8 mouse cellular contexts compared by ENCODE assay signal in the genomic region with DNA sequence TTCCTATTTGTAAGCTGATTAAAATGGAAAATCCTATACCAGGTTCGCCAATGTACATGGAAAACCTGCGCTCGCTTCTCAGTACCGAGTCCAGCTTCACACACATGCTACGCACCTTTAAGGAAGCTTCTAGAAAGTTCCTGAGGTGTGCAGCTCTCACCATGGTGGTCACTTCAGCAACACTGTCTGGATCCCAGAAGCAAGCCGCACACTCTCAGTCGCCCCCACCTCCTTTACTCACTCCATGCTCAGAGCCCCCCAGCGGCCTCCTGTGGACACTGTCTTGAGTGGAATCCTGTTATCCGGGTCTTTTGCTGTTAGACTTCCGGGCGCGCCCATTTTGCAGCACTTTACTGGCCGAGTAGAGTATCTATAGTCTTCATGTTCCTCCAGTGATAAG. TPM values are rescaled to one million over a fixed set of nuclear protein-coding genes. Genes with fewer than 3 reads are reported as not detected.
DNase-seq lines count a peak whose midpoint lies in the region; ATAC-seq lines count a peak whose summit lies in the region.

TSS of gene Dact2 (minus strand) at position 244 of the 400 bp plus-strand sequence.

- peak within 1 kb of the TSS; percentile 63 for H3K4me3 ChIP-seq in embryonic facial prominence, embryonic 11.5 days (ENCODE audit: low read depth, low read length)
- H3K4me3 ChIP-seq in hindbrain, embryonic 10.5 days: peak within 1 kb of the TSS; percentile 67
- peak within 1 kb of the TSS; percentile 68 for H3K4me3 ChIP-seq in midbrain, embryonic 15.5 days

- intact Hi-C loops in left cerebral cortex, postnatal 14 days (cut with DNase I): loop anchor here (5.0 to 10.0 kb wide), 2 partner anchors 42 to 349 kb away; no protein-coding TSS in a partner anchor

- peak within 1 kb of the TSS; percentile 99 for H3K4me2 ChIP-seq in embryonic facial prominence, embryonic 11.5 days (ENCODE audit: low read depth, low read length)
- H3K4me2 ChIP-seq in midbrain, embryonic 15.5 days: peak within 1 kb of the TSS; percentile 92

- no peak for ATAC-seq in embryonic facial prominence, embryonic 11.5 days (replicated peaks; ENCODE audit: insufficient number of reproducible peaks, low FRiP score, low TSS enrichment, low read depth)
- ATAC-seq in midbrain, embryonic 15.5 days (replicated peaks): peak; percentile 40

- no peaks in the 10 kb centered on the region for H3K9me3 ChIP-seq in embryonic facial prominence, embryonic 11.5 days (replicated peaks; ENCODE audit: control insufficient read depth, low read length)
- H3K9me3 ChIP-seq in hindbrain, embryonic 10.5 days: no peaks in the 10 kb centered on the region
- no peaks in the 10 kb centered on the region for H3K9me3 ChIP-seq in midbrain, embryonic 15.5 days

- WGBS in embryonic facial prominence, embryonic 11.5 days: 45% methylated on average over 13 of the region's 13 CpGs
- WGBS in hindbrain, embryonic 10.5 days: 47% methylated on average over 13 of the region's 13 CpGs
- WGBS in midbrain, embryonic 15.5 days: 48% methylated on average over 13 of the region's 13 CpGs

- H3K4me1 ChIP-seq in embryonic facial prominence, embryonic 11.5 days (ENCODE audit: control insufficient read depth, insufficient read depth, low read length): peaks cover 6% of the 10 kb centered on the region
- peaks cover 35% of the 10 kb centered on the region for H3K4me1 ChIP-seq in hindbrain, embryonic 10.5 days (replicated peaks)
- H3K4me1 ChIP-seq in midbrain, embryonic 15.5 days: peaks cover 27% of the 10 kb centered on the region

- H3K36me3 ChIP-seq in embryonic facial prominence, embryonic 11.5 days (replicated peaks; ENCODE audit: control insufficient read depth, insufficient read depth, low read depth, low read length): no peaks in the 10 kb centered on the region
- H3K36me3 ChIP-seq in hindbrain, embryonic 10.5 days: no peaks in the 10 kb centered on the region
- no peaks in the 10 kb centered on the region for H3K36me3 ChIP-seq in midbrain, embryonic 15.5 days (replicated peaks)

- H3K9ac ChIP-seq in embryonic facial prominence, embryonic 11.5 days (replicated peaks; ENCODE audit: low read length): peak within 1 kb of the TSS; percentile 72
- H3K9ac ChIP-seq in midbrain, embryonic 15.5 days: peak within 1 kb of the TSS; percentile 54

- H3K27me3 ChIP-seq in embryonic facial prominence, embryonic 11.5 days (ENCODE audit: control insufficient read depth, insufficient read depth, low read length): peaks cover 32% of the 10 kb centered on the region
- H3K27me3 ChIP-seq in hindbrain, embryonic 10.5 days (ENCODE audit: insufficient read depth, poor library complexity, severe bottlenecking): peaks cover 92% of the 10 kb centered on the region
- peaks cover 54% of the 10 kb centered on the region for H3K27me3 ChIP-seq in midbrain, embryonic 15.5 days (replicated peaks)

- peak; percentile 45 to 48 for DNase-seq in cerebellum, postnatal 10 days
- DNase-seq in cerebellum, adult 9-10 months: no peak
- DNase-seq in embryonic facial prominence, embryonic 11.5 days (ENCODE audit: low spot score): peak; percentile 65
- DNase-seq in hindbrain, embryonic 10.5 days (ENCODE audit: low spot score): peak; percentile 31
- peak; percentile 79 to 89 for DNase-seq in left cerebral cortex, postnatal 14 days (ENCODE audit: low spot score in 2 of 2)
- DNase-seq in cerebellum, postnatal 36 days: no peak
- no peak for DNase-seq in urinary bladder, postnatal 36 days (ENCODE audit: low spot score in 2 of 2)

- no peak within 1 kb of the TSS for H3K27ac ChIP-seq in embryonic facial prominence, embryonic 11.5 days (replicated peaks; ENCODE audit: low read depth, low read length)
- peak within 1 kb of the TSS; percentile 79 for H3K27ac ChIP-seq in hindbrain, embryonic 10.5 days
- peak within 1 kb of the TSS; percentile 51 for H3K27ac ChIP-seq in midbrain, embryonic 15.5 days

RNA-seq across cellular contexts. Expression of gene Dact2, which starts in this region (rescaled TPM):
- 1.1 TPM in 2 replicates for polyA plus RNA-seq in embryonic facial prominence, embryonic 11.5 days (2014; fragmentation: Nextera tagmentation; extraction: Ambion mirVana)
- polyA plus RNA-seq in hindbrain, embryonic 10.5 days (2016; fragmentation: Nextera tagmentation; extraction: Ambion mirVana): 0.33 and 0.46 TPM in 2 replicates
- total RNA-seq in left cerebral cortex, postnatal 14 days (2021): 10 to 100 TPM; 73.7 to 87.9 TPM
- polyA plus RNA-seq in midbrain, embryonic 15.5 days (2015; fragmentation: Nextera tagmentation; extraction: Ambion mirVana): 1.7 and 2.9 TPM in 2 replicates

Comparison
In these comparisons a context has a peak if more than half of its experiments do, and no peak if none do; other contexts are left out.
1. DNase-seq: peak in cerebellum, postnatal 10 days (2 of 2), embryonic facial prominence, embryonic 11.5 days (single experiment) and left cerebral cortex, postnatal 14 days (2 of 2); none in cerebellum, adult 9-10 months (single experiment), cerebellum, postnatal 36 days (0 of 2) and urinary bladder, postnatal 36 days (0 of 2).
2. Peak in DNase-seq, H3K4me3 ChIP-seq and H3K27ac ChIP-seq in hindbrain, embryonic 10.5 days; RNA of the gene not detected or under 1 TPM.
3. Peak in every context shown above with its lines, with median percentiles within 50 percentile points of each other: H3K4me3 ChIP-seq.